Mouse (Mus musculus): Measurements from ENCODE around the gene Hoxd1. TPM values are rescaled to one million over a fixed set of nuclear protein-coding genes. Genes with fewer than 3 reads are reported as not detected.

The Hoxd1 gene
- polyA plus RNA-seq (2014; fragmentation: Nextera tagmentation; extraction: Ambion mirVana) = 0.64 and 0.76 TPM in 2 replicates

DNA sequence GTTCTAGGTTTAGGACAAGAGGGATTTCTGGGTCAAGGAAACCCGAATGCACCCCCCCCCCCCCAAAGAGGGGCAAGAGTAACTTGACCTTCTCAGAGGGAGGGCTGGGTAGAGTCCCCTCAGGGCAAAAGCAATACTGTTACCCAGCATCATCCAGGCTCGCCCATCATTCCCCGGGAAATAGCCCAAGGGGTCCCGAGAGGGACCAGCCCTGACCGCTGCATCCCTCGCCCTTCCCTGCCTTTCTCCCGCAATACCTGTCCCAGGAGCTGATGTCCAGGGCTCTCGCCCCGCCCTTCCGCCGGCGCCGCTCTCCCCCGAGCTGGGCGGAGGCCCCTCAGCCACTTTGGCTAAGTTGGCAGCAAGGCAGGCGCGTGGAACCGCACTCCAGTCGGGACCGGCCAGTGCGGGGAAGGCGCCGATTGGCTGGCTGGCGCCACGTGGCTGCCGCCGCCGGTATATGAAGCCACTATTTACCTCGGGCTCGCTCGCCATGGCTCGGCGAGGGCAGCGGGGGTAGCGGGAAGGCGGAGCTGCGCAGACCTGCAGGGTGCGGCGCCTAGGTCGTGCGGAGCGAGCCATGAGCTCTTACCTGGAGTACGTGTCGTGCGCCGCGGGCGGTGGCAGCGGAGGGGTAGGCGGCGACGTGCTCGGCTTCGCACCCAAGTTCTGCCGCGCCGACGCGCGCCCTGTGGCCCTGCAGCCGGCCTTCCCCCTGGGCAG is at the start of gene Hoxd1:
TSS of gene Hoxd1 (plus strand) at position 459 of the 723 bp plus-strand sequence.
- Histone ChIP-seq H3K9me3 (ENCODE audit: control insufficient read depth, low read length) (no peaks in the 10 kb centered on the region), H3K36me3 (replicated peaks; ENCODE audit: control insufficient read depth, insufficient read depth) (no peaks in the 10 kb centered on the region), H3K4me1 (replicated peaks; ENCODE audit: control insufficient read depth, insufficient read depth, low read length) (peaks cover 16% of the 10 kb centered on the region), H3K9ac (peak within 1 kb of the TSS; percentile 34; the same call in 1 of the 2 replicates), H3K27ac (no peak within 1 kb of the TSS), H3K27me3 (ENCODE audit: control insufficient read depth, insufficient read depth, low read length) (peaks cover 84% of the 10 kb centered on the region), H3K4me2 (replicated peaks) (peak within 1 kb of the TSS; percentile 96), H3K4me3 (replicated peaks; ENCODE audit: low read length) (peak within 1 kb of the TSS; percentile 57)
- no peak for DNase-seq (ENCODE audit: low spot score)
- peak; percentile 84 for ATAC-seq (ENCODE audit: low FRiP score)
- under 1% methylated on average over 60 of the region's 61 CpGs for WGBS

DNA sequence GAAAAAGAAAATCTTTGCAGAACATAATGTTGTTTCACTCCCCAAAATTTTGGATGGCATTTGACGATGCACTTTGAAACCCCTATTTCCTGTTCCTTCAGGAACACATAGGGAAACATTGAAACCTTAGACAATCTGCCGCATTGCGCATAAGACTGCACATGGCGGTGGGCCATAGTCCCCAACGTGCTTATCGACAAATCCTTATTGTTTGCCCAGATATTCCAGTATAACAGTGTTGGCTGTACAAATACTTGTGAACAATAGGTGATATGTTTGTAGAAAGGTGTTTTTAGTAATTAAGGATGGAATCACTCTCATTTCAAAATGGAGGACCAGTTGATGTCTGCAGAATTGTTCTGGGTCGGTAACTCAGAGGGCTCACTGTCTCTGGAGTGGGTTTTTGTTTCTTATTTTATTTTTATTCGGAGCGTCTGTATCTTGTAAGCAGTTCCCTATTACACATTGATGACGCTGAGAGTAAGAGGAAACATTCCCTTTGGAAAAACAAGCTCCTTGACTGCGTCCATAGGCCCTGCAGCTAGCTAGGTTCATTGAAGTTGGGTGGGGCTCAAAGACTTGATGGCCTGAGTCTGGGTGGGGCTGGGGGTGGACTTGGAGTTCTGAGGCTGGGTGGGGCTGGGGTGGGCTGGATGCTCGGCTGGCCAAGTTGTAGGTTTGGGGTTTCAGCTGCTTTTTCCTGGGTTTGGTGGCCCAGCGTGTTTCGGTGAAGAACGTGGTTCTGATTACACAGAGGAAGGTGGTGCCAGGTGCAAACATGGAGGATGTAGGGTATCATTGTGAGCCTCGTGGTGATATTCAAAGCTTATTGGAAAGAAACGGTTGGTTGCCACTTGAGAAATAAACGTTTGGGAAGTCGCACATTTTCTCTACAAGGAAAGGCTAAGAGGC is 49.3 kb upstream of the Hoxd1 start:
- no peaks in the 10 kb centered on the region; the same call in 1 of the 2 replicates for H3K4me1 ChIP-seq (replicated peaks; ENCODE audit: control insufficient read depth, insufficient read depth, low read length)
- 6% methylated on average over 19 of the region's 19 CpGs for WGBS
- 0 out of 2 replicates have a peak overlapping the region, but pooled peaks have one; percentile 34 for H3K27ac ChIP-seq
- H3K27me3 ChIP-seq (ENCODE audit: control insufficient read depth, insufficient read depth, low read length) = peaks cover 97% of the 10 kb centered on the region
- no peak for ATAC-seq (ENCODE audit: low FRiP score)
- no peaks in the 10 kb centered on the region for H3K9me3 ChIP-seq (ENCODE audit: control insufficient read depth, low read length)
- no peak for DNase-seq (ENCODE audit: low spot score)
- no peak overlapping the region for H3K4me2 ChIP-seq (replicated peaks)
- H3K4me3 ChIP-seq (replicated peaks; ENCODE audit: low read length) = peak overlapping the region; percentile 31
- H3K36me3 ChIP-seq (replicated peaks; ENCODE audit: control insufficient read depth, insufficient read depth) = no peaks in the 10 kb centered on the region
- H3K9ac ChIP-seq = 0 out of 2 replicates have a peak overlapping the region, but pooled peaks have one; percentile 8

- Histone ChIP-seq H3K4me2 (replicated peaks) (peak overlapping the region; percentile 51; the same call in 1 of the 2 replicates), H3K4me1 (replicated peaks; ENCODE audit: control insufficient read depth, insufficient read depth, low read length) (no peaks in the 10 kb centered on the region; the same call in 1 of the 2 replicates), H3K4me3 (replicated peaks; ENCODE audit: low read length) (peak overlapping the region; percentile 31; the same call in 1 of the 2 replicates), H3K9ac (peak overlapping the region; percentile 8; the same call in 1 of the 2 replicates), H3K27me3 (ENCODE audit: control insufficient read depth, insufficient read depth, low read length) (peaks cover 97% of the 10 kb centered on the region), H3K9me3 (ENCODE audit: control insufficient read depth, low read length) (no peaks in the 10 kb centered on the region), H3K36me3 (replicated peaks; ENCODE audit: control insufficient read depth, insufficient read depth) (no peaks in the 10 kb centered on the region), H3K27ac (no peak overlapping the region)
- 5% methylated on average over 18 of the region's 18 CpGs for WGBS
- no peak for ATAC-seq (ENCODE audit: low FRiP score)
- no peak for DNase-seq (ENCODE audit: low spot score)
Observed at GRCm38 (mm10) chr2:74714156-74714789, 48.5 kb upstream of the Hoxd1 start.

DNA sequence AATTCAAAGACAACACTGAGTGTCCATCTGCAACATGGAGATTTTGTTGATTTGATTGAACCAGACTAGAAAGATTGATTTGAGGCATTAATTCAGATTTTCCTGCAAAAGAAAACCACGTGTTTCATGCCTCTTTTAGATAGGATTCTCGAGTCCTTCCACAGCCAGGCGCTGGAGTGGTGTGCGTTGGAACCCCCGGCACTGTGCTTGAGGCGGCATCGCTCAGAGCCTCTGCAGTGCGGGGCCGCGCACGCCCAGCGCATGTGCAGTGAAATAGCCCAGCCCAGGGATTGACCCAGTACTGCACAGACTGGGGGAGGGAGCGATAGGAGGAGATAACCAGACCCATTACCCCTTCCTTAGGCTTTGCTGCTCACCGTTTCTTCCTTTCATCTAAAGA is 47.9 kb upstream of the Hoxd1 start:
- ATAC-seq (ENCODE audit: low FRiP score) = 0 out of 2 replicates have a peak, but pooled peaks have one; percentile 38
- Histone ChIP-seq H3K36me3 (replicated peaks; ENCODE audit: control insufficient read depth, insufficient read depth) (no peaks in the 10 kb centered on the region), H3K27ac (no peak overlapping the region), H3K4me3 (replicated peaks; ENCODE audit: low read length) (peak overlapping the region; percentile 31; the same call in 1 of the 2 replicates), H3K4me2 (replicated peaks) (peak overlapping the region; percentile 51), H3K9me3 (ENCODE audit: control insufficient read depth, low read length) (no peaks in the 10 kb centered on the region), H3K27me3 (ENCODE audit: control insufficient read depth, insufficient read depth, low read length) (peaks cover 97% of the 10 kb centered on the region), H3K4me1 (replicated peaks; ENCODE audit: control insufficient read depth, insufficient read depth, low read length) (no peaks in the 10 kb centered on the region; the same call in 1 of the 2 replicates), H3K9ac (no peak overlapping the region)
- WGBS = under 1% methylated on average over 14 of the region's 14 CpGs
- DNase-seq (ENCODE audit: low spot score) = no peak

DNA sequence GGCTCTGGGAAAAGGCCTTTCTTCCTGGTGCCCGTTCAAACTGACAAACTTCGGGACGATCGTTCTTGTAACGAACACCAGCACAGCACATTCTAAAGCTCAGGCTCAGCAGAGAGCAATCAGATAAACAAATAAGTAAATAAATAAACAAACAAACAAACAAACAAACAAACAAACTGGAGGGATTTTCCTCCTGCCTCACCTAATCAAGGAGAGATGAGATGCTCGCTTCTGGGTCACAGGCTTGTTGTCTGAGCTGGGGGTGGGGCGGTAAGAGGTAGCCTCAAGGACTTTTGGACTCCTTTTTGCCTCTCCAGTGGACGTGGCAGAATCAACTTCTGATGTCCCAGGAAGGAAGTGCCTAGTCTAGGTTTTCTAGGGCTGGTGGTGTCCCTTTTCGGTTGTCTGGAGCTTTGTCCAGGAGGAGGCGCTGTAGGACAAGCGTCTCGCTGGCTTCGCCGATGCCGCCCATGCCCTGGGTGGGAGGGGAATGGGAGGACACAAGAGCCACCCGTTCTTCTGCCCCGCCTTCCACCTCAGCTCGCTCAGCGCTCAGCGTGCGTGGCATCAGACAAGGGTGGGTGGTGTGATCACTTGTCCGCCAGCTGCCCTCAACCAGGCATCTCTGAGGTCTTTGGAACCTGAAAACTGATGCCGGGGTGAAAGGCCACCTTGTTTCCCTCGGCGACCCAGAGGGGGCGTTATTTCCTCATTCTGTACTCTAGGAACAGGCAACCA is 47.1 kb upstream of the Hoxd1 start:
- H3K27me3 ChIP-seq (ENCODE audit: control insufficient read depth, insufficient read depth, low read length) = peaks cover 97% of the 10 kb centered on the region
- no peak overlapping the region for H3K9ac ChIP-seq
- ATAC-seq (ENCODE audit: low FRiP score) = peak; percentile 87
- DNase-seq (ENCODE audit: low spot score) = peak; percentile 92
- no peaks in the 10 kb centered on the region for H3K9me3 ChIP-seq (ENCODE audit: control insufficient read depth, low read length)
- 2% methylated on average over 26 of the region's 26 CpGs for WGBS
- no peak overlapping the region for H3K27ac ChIP-seq
- no peaks in the 10 kb centered on the region; the same call in 1 of the 2 replicates for H3K4me1 ChIP-seq (replicated peaks; ENCODE audit: control insufficient read depth, insufficient read depth, low read length)
- H3K4me2 ChIP-seq (replicated peaks) = peak overlapping the region; percentile 51
- H3K36me3 ChIP-seq (replicated peaks; ENCODE audit: control insufficient read depth, insufficient read depth) = no peaks in the 10 kb centered on the region
- H3K4me3 ChIP-seq (replicated peaks; ENCODE audit: low read length) = peak overlapping the region; percentile 16

- Histone ChIP-seq H3K4me2 (replicated peaks) (no peak overlapping the region), H3K27ac (no peak overlapping the region), H3K4me1 (replicated peaks; ENCODE audit: control insufficient read depth, insufficient read depth, low read length) (peaks cover 9% of the 10 kb centered on the region; the same call in 1 of the 2 replicates), H3K27me3 (ENCODE audit: control insufficient read depth, insufficient read depth, low read length) (peaks cover 99% of the 10 kb centered on the region), H3K4me3 (replicated peaks; ENCODE audit: low read length) (no peak overlapping the region), H3K9ac (no peak overlapping the region), H3K36me3 (replicated peaks; ENCODE audit: control insufficient read depth, insufficient read depth) (no peaks in the 10 kb centered on the region), H3K9me3 (ENCODE audit: control insufficient read depth, low read length) (no peaks in the 10 kb centered on the region)
- ATAC-seq (ENCODE audit: low FRiP score) = no peak
- no peak for DNase-seq (ENCODE audit: low spot score)
- WGBS = 12% methylated on average over 2 of the region's 2 CpGs
Observed at GRCm38 (mm10) chr2:74720384-74720783, 42.4 kb upstream of the Hoxd1 start.

GRCm38 (mm10) chr2:74720955-74721491 is 41.8 kb upstream of the Hoxd1 start:
- no peaks in the 10 kb centered on the region for H3K36me3 ChIP-seq (replicated peaks; ENCODE audit: control insufficient read depth, insufficient read depth)
- DNase-seq (ENCODE audit: low spot score) = no peak
- H3K4me3 ChIP-seq (replicated peaks; ENCODE audit: low read length) = no peak overlapping the region
- peaks cover 99% of the 10 kb centered on the region for H3K27me3 ChIP-seq (ENCODE audit: control insufficient read depth, insufficient read depth, low read length)
- no peak for ATAC-seq (ENCODE audit: low FRiP score)
- no peak overlapping the region for H3K27ac ChIP-seq
- 11% methylated on average over 5 of the region's 5 CpGs for WGBS
- H3K9me3 ChIP-seq (ENCODE audit: control insufficient read depth, low read length) = no peaks in the 10 kb centered on the region
- H3K4me1 ChIP-seq (replicated peaks; ENCODE audit: control insufficient read depth, insufficient read depth, low read length) = peaks cover 9% of the 10 kb centered on the region; the same call in 1 of the 2 replicates
- H3K4me2 ChIP-seq (replicated peaks) = 0 out of 2 replicates have a peak overlapping the region, but pooled peaks have one; percentile 2
- no peak overlapping the region for H3K9ac ChIP-seq

DNA sequence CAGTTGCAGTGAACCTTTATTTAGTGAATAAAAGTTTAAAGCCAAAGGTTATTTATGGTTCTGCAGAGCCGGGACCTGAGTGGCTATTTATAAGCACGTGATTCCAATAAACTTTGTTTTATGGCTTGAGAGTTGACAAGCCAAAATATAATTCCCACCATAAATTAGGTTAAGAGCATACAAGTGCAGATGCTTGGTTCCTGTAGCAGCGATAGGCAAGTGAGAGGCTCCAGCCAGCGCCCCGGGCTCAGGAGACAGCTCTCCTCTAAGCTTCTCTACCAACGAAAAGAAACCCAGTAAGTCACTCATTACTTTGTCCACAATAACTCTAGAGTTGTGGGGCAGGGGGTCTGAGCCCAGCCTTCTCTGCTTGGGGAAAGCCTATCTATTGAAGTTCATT is 40.9 kb upstream of the Hoxd1 start:
- H3K4me1 ChIP-seq (replicated peaks; ENCODE audit: control insufficient read depth, insufficient read depth, low read length) = peaks cover 14% of the 10 kb centered on the region; the same call in 1 of the 2 replicates
- H3K27ac ChIP-seq = no peak overlapping the region
- no peaks in the 10 kb centered on the region for H3K9me3 ChIP-seq (ENCODE audit: control insufficient read depth, low read length)
- no peak overlapping the region for H3K9ac ChIP-seq
- 0 out of 2 replicates have a peak overlapping the region, but pooled peaks have one; percentile 82 for H3K4me2 ChIP-seq (replicated peaks)
- no peak overlapping the region for H3K4me3 ChIP-seq (replicated peaks; ENCODE audit: low read length)
- no peak for DNase-seq (ENCODE audit: low spot score)
- ATAC-seq (ENCODE audit: low FRiP score) = no peak
- no peaks in the 10 kb centered on the region for H3K36me3 ChIP-seq (replicated peaks; ENCODE audit: control insufficient read depth, insufficient read depth)
- H3K27me3 ChIP-seq (ENCODE audit: control insufficient read depth, insufficient read depth, low read length) = peaks cover 99% of the 10 kb centered on the region
- WGBS = 8% methylated on average over 6 of the region's 6 CpGs
